Mouse (Mus musculus) lung, postnatal 0 days (tissue): ENCODE measurements at regions not wholly inside any gene's neighbourhood (a gene's known extent, or its start where the extent isn't known, plus 50 kb on each side); places are given as distances from the start of the nearest gene placed in this dataset.

ENCODE experiments used
- ATAC-seq: fragments of 200-750 bp; cut with Nextera tagmentation; 2 replicates; pipeline ENCODE4 v1.8.0; 2017; ENCODE audit warnings: moderate library complexity
- DNase-seq: peaks from one replicate; pipeline ENCODE4 v3.0.0-alpha.2; 2016; ENCODE audit warnings: low spot score
- H3K27ac ChIP-seq: fragments of 300-500 bp; sonication (generic); 2 replicates; pipeline ENCODE4 v1.5.1; 2014; ENCODE audit warnings: antibody characterized with exemption, mild to moderate bottlenecking, low read length, mixed read lengths
- H3K27me3 ChIP-seq: fragments of 300-500 bp; sonication (generic); replicated peaks from 2 replicates; pipeline ENCODE4 v1.6.1; 2014; ENCODE audit warnings: low read length, mixed read lengths; ENCODE audit not compliant: insufficient read depth
- H3K36me3 ChIP-seq: fragments of 300-500 bp; sonication (generic); 2 replicates; pipeline ENCODE4 v1.6.1; 2014; ENCODE audit warnings: low read length, mixed read lengths; ENCODE audit not compliant: insufficient read depth
- H3K4me1 ChIP-seq: fragments of 300-500 bp; sonication (generic); 2 replicates; pipeline ENCODE4 v1.6.1; 2014; ENCODE audit warnings: antibody characterized with exemption, low read depth, low read length, mixed read lengths; ENCODE audit not compliant: insufficient read depth
- H3K4me2 ChIP-seq: fragments of 300-500 bp; sonication (generic); replicated peaks from 2 replicates; pipeline ENCODE4 v1.6.1; 2014; ENCODE audit warnings: low read depth, mild to moderate bottlenecking, low read length, moderate library complexity, mixed read lengths
- H3K4me3 ChIP-seq: fragments of 300-500 bp; sonication (generic); 2 replicates; pipeline ENCODE4 v1.5.1; 2014; ENCODE audit warnings: low read depth, low read length
- H3K9ac ChIP-seq: fragments of 300-500 bp; sonication (generic); replicated peaks from 2 replicates; pipeline ENCODE4 v1.6.1; 2014; ENCODE audit warnings: low read depth, mild to moderate bottlenecking
- H3K9me3 ChIP-seq: fragments of 300-500 bp; sonication (generic); 2 replicates; pipeline ENCODE4 v1.6.1; 2016; ENCODE audit warnings: low read length, mixed read lengths
- CTCF ChIP-seq: IDR thresholded peaks from 2 replicates; pipeline ENCODE4 v1.5.1; 2016; ENCODE audit warnings: antibody characterized with exemption, mild to moderate bottlenecking
- EP300 ChIP-seq: IDR thresholded peaks from 2 replicates; pipeline ENCODE4 v1.6.1; 2016; ENCODE audit warnings: antibody characterized with exemption, mild to moderate bottlenecking, control low read depth
- WGBS: fragments of 180-500 bp; shearing (Covaris S2); extraction: QIAGEN DNeasy Blood & Tissue Kit; methylation state at CpG from one replicate; pipeline ENCODE4 v1.1.7; 2014; 5-methylcytosine and 5-hydroxymethylcytosine counted together

DNA sequence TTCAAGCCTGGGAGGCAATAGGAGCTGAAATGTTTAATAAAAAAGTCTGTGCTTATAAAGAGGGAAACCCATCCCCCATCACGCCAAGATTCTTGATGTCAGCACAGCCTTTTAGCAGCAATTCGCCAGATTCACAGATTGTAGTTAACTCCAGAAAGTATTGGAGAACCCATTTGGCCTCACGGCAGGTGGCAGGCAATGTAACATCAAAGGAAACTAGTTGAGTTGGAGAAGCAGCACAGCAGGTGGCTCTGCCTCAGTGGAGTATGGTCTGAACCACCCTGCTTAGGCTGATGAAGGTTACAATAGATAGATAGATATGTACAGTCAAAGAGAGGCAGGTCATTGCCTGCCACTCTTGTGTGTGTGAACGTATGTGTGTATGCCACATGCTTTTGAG lies 420.8 kb upstream of the Klf6 start:
- Histone ChIP-seq H3K4me1 (no peaks in the 10 kb centered on the region), H3K27me3 (no peaks in the 10 kb centered on the region), H3K4me2 (no peak overlapping the region), H3K27ac (no peak overlapping the region), H3K9ac (no peak overlapping the region), H3K9me3 (no peaks in the 10 kb centered on the region), H3K36me3 (no peaks in the 10 kb centered on the region), H3K4me3 (no peak overlapping the region)
- TF ChIP-seq EP300 (no peak), CTCF (no peak)
- ATAC-seq (no peak), DNase-seq (no peak)
- 74% methylated on average over 4 of the region's 4 CpGs for WGBS

DNA sequence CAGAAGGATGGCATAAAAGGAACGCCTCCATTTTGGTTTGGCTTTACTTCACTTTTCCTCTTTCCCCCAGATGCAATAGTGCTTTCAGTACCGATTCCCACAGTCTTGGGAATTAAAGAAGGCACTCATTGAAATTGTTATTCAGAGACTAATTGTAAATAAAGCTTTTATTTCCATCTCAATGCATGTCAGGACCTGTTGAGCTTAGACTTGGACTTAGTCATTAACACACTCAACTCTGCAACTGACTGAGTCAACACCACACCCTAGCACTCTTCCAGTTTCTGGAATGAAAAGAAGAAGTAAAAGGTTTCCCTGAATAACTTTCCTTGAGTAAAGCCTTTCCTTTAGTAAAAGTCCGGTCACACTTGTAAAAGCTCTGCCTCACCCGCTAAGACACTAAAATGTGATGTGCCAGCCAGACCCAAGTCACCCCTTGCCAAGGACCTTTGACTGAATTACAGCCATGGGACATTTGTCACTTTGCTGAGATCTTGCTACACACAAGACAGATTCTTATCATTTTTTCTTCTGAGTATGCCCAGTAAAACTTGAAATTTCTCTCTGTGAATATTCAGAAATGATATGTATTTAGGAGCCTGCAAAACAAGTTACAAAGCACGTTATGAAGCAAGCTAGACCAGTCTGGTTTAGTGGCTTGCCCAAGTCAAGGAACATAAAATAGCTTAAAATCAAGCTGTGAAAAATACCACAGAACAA lies 416.4 kb upstream of the Klf6 start:
- no peak overlapping the region for H3K4me2 ChIP-seq
- ATAC-seq (peak; percentile 78), DNase-seq (peak; percentile 60)
- no peaks in the 10 kb centered on the region for H3K4me1 ChIP-seq
- H3K9ac ChIP-seq, result no peak overlapping the region
- no peaks in the 10 kb centered on the region for H3K27me3 ChIP-seq
- WGBS, result 60% methylated on average over 5 of the region's 5 CpGs
- H3K36me3 ChIP-seq, result no peaks in the 10 kb centered on the region
- peak overlapping the region; percentile 76 for H3K27ac ChIP-seq
- TF ChIP-seq EP300 (peak; percentile 77), CTCF (no peak)
- H3K4me3 ChIP-seq, result no peak overlapping the region
- H3K9me3 ChIP-seq, result no peaks in the 10 kb centered on the region

DNA sequence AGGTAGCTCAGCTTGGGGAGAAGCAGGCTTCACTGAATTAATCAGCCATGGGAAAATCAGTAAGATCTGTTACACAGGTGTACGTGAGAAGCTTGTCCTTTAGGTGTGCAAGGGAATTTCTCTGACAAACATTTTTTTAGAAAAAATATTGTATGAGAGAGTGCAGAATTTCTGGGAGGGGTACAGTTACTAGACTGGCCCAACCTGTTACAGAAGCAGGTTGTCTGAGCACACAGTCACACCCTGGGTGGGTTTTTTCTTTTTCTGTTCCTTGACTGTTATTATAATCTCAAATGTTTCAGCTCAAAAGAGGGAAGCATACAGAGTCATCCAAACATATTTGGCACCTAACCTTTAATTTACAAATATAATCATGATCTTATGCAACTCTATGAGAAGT lies 412.7 kb upstream of the Klf6 start:
- H3K27me3 ChIP-seq, result no peaks in the 10 kb centered on the region
- H3K4me3 ChIP-seq, result no peak overlapping the region
- DNase-seq, result no peak
- H3K36me3 ChIP-seq, result no peaks in the 10 kb centered on the region
- H3K4me2 ChIP-seq, result no peak overlapping the region
- H3K27ac ChIP-seq, result no peak overlapping the region
- H3K9ac ChIP-seq, result no peak overlapping the region
- no peaks in the 10 kb centered on the region for H3K9me3 ChIP-seq
- TF ChIP-seq EP300 (no peak), CTCF (no peak)
- ATAC-seq, result no peak
- no peaks in the 10 kb centered on the region for H3K4me1 ChIP-seq
- WGBS, result 65% methylated on average over 1 of the region's 1 CpGs

DNA sequence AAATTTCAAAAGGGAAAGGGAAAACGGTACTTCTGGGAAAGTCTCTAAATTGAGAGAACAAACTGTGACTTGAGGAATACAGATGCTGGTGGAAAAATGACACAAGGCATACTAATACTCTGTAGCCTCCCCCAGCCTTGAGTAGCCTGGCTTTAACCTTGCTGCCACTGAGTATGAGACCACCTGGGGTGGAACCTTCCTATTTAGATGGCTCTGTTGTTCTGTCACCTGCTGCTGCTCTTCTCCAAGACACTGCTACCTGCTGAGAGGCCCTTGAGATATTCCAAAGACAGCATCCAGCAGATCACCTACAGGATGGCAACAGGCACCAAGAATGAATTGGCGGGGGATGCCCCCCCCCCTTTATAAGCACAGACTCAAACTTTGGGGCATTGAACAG lies 380.5 kb upstream of the Klf6 start:
- Histone ChIP-seq H3K36me3 (no peaks in the 10 kb centered on the region), H3K9me3 (no peaks in the 10 kb centered on the region), H3K4me1 (no peaks in the 10 kb centered on the region), H3K4me2 (no peak overlapping the region), H3K9ac (no peak overlapping the region), H3K4me3 (no peak overlapping the region), H3K27me3 (no peaks in the 10 kb centered on the region), H3K27ac (no peak overlapping the region)
- TF ChIP-seq EP300 (no peak), CTCF (no peak)
- ATAC-seq (no peak), DNase-seq (no peak)
- WGBS, result 82% methylated on average over 2 of the region's 2 CpGs

DNA sequence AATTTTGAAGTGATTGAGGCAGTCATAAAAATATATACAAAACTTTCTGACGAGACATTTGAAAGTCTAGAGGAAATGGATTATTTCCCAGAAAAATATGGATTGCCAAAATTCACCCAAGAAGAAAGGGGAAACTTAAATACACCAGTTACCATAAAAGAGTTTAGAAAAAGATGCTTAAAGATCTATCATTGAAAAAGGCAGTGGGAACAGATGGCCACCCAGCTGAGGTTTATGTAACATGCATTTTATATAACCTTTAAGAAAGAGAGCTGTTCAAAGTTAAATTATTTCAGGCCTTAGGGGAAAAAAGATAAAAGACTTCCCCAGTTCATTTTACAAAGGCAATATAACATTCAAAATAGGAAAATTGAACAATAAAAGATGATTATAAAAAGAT lies 369.0 kb upstream of the Klf6 start:
- no peak for ATAC-seq
- Histone ChIP-seq H3K4me2 (no peak overlapping the region), H3K4me1 (no peaks in the 10 kb centered on the region), H3K27me3 (no peaks in the 10 kb centered on the region), H3K36me3 (no peaks in the 10 kb centered on the region), H3K4me3 (no peak overlapping the region), H3K27ac (no peak overlapping the region), H3K9ac (no peak overlapping the region), H3K9me3 (no peaks in the 10 kb centered on the region)
- no peak for TF ChIP-seq EP300
- TF ChIP-seq CTCF, result no peak
- DNase-seq, result no peak
- WGBS, result 47% methylated on average over 1 of the region's 1 CpGs

DNA sequence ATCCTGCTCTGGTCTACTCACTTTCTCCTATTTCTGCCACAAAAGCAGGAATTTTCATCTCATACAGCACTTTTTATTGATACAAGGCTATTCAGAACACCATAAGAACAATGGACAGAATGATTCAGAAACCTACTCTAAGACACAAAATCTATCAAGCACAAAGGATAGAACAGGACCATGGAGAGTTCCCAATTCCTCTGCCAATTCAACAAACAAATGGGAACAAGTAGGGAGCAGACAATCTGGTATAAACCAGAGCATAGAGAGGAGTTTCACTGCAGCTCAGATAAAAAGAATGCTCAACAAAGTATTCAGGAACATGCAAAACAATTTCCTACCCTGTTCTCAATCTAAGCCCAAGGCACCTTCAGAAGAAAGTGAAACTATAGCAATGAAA lies 363.7 kb upstream of the Klf6 start:
- Histone ChIP-seq H3K27ac (no peak overlapping the region), H3K9me3 (no peaks in the 10 kb centered on the region), H3K4me3 (no peak overlapping the region), H3K4me2 (no peak overlapping the region), H3K27me3 (no peaks in the 10 kb centered on the region), H3K9ac (no peak overlapping the region), H3K36me3 (no peaks in the 10 kb centered on the region), H3K4me1 (no peaks in the 10 kb centered on the region)
- DNase-seq (peak; percentile 45), ATAC-seq (no peak)
- TF ChIP-seq CTCF (no peak), EP300 (no peak)

DNA sequence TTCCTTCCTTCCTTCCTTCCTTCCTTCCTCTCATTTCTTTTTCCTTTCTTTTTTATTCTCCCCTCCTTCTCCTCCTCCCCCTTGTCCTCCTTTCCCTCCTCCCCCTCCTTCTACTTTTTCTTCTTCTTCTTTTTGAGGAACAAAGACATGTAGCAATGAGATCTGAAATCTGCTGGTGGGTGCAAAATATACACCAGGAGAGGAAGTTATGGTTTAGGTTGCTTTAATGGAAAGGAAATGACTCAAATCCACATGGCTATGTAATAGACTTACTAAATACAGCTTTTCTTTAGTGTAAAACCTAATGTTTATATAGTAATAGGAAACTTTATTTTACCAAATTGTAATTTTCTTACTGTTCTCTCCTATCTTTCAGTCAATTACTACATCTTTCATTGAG lies 349.5 kb upstream of the Klf6 start:
- no peak overlapping the region for H3K9ac ChIP-seq
- ATAC-seq, result no peak

More for the DNA sequence above, 349.5 kb upstream of the Klf6 start:
- peak; percentile 28 for DNase-seq
- TF ChIP-seq EP300 (no peak), CTCF (no peak)
- H3K4me3 ChIP-seq, result no peak overlapping the region
- no peak overlapping the region for H3K4me2 ChIP-seq
- H3K9me3 ChIP-seq, result no peaks in the 10 kb centered on the region
- no peaks in the 10 kb centered on the region for H3K27me3 ChIP-seq
- H3K36me3 ChIP-seq, result no peaks in the 10 kb centered on the region
- no peak overlapping the region for H3K27ac ChIP-seq
- no peaks in the 10 kb centered on the region for H3K4me1 ChIP-seq
